Mouse (Mus musculus): Measurements from ENCODE around the gene Ndufs7.

DNA sequence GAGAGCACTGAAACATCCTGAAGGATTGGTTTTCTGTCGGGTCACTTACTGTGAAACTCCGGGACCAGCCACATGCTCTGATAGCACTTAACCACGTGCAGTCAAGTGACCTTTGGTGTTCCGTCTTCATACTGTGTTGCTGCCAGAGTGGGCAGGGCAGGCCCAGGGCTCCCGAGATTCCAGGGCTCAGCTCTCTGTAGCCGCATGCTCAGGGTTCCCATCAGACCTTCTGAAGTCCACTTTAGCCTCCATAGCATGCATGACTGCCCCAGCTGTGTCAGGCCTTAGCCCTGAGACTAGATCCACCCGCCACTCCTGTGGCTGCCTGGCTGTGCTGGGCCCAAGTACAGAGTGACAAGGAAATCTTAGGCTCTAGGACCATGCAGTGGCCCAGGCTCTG, 32.4 kb downstream of the Ndufs7 start:
- TF ChIP-seq CTCF (IDR thresholded peaks at IDR 0.05): no peak
- TF ChIP-seq POLR2A (IDR thresholded peaks at IDR 0.05; ENCODE audit: insufficient read depth, low read depth, low read length): 0 out of 2 replicates have a peak, but pooled peaks have one; percentile 19
- peak; percentile 87 for TF ChIP-seq EP300 (IDR thresholded peaks at IDR 0.05; ENCODE audit: insufficient read depth, low read depth, low read length)

All from heart, adult 2 months (tissue).